Mouse (Mus musculus) hindbrain, embryonic 12.5 days (tissue): Measurements from ENCODE around the gene Wfdc10. TPM values are rescaled to one million over a fixed set of nuclear protein-coding genes. Genes with fewer than 3 reads are reported as not detected.

ENCODE experiments used
- ATAC-seq: fragments of 200-750 bp; cut with Nextera tagmentation; 2 replicates; pipeline ENCODE4 v1.8.0; 2017; ENCODE audit warnings: moderate TSS enrichment; ENCODE audit not compliant: low FRiP score
- H3K27ac ChIP-seq: fragments of 300-500 bp; sonication (generic); 2 replicates; pipeline ENCODE4 v1.5.1; 2016; ENCODE audit warnings: mild to moderate bottlenecking
- H3K27me3 ChIP-seq: fragments of 300-500 bp; sonication (generic); 2 replicates; pipeline ENCODE4 v1.6.1; 2016; ENCODE audit warnings: mild to moderate bottlenecking
- H3K36me3 ChIP-seq: fragments of 300-500 bp; sonication (generic); 2 replicates; pipeline ENCODE4 v1.6.1; 2016; ENCODE audit warnings: mild to moderate bottlenecking
- H3K4me1 ChIP-seq: fragments of 300-500 bp; sonication (generic); 2 replicates; pipeline ENCODE4 v1.6.1; 2016
- H3K4me2 ChIP-seq: fragments of 300-500 bp; sonication (generic); replicated peaks from 2 replicates; pipeline ENCODE4 v1.6.1; 2016; ENCODE audit warnings: mild to moderate bottlenecking
- H3K4me3 ChIP-seq: fragments of 300-500 bp; sonication (generic); 2 replicates; pipeline ENCODE4 v1.5.1; 2016; ENCODE audit warnings: mild to moderate bottlenecking
- H3K9ac ChIP-seq: fragments of 300-500 bp; sonication (generic); 2 replicates; pipeline ENCODE4 v1.6.1; 2016; ENCODE audit warnings: mild to moderate bottlenecking, moderate library complexity
- H3K9me3 ChIP-seq: fragments of 300-500 bp; sonication (generic); replicated peaks from 2 replicates; pipeline ENCODE4 v1.6.1; 2016; ENCODE audit warnings: mild to moderate bottlenecking
- WGBS: fragments of 180-500 bp; shearing (Covaris S2); methylation state at CpG from one replicate; pipeline ENCODE4 v1.1.7; 2016; 5-methylcytosine and 5-hydroxymethylcytosine counted together
- polyA plus RNA-seq: library from polyadenylated mRNA; unstranded; fragments of >200 nt; fragmentation: Nextera tagmentation; extraction: Ambion mirVana; gene quantifications from 2 replicates; pipeline ENCODE4 v1.2.1, GENCODE M21; 2016

Gene Wfdc10
- polyA plus RNA-seq, 1 experiment from 2014 or later = not detected

DNA sequence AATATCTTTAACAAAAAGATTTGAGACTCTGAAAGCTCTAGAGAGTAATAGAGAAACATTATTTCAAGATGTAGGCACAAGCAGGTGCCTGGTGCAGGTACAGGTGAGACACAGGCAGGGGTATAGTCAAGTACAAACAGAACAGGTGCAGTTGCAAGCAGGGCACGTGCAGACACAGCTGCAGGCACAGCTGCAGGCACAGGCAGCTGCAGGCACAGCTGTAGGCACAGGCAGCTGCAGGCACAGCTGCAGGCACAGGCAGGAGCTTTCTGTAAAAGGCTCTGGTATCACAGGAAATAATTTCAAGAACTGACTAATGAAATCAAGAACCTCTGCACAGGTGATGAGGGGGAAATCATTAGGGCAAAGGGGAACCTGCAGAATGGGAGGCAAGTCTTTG lies 15.1 kb downstream of the Wfdc10 start:
- H3K27me3 ChIP-seq = no peaks in the 10 kb centered on the region
- WGBS = 43% methylated on average over 1 of the region's 1 CpGs
- no peak overlapping the region for H3K4me2 ChIP-seq
- H3K9ac ChIP-seq = no peak overlapping the region
- ATAC-seq = no peak
- 0 out of 2 replicates have a peak, but pooled peaks cover 2% of the 10 kb centered on the region for H3K9me3 ChIP-seq
- no peak overlapping the region for H3K27ac ChIP-seq
- H3K4me3 ChIP-seq = no peak overlapping the region
- no peaks in the 10 kb centered on the region for H3K36me3 ChIP-seq
- H3K4me1 ChIP-seq = no peaks in the 10 kb centered on the region

DNA sequence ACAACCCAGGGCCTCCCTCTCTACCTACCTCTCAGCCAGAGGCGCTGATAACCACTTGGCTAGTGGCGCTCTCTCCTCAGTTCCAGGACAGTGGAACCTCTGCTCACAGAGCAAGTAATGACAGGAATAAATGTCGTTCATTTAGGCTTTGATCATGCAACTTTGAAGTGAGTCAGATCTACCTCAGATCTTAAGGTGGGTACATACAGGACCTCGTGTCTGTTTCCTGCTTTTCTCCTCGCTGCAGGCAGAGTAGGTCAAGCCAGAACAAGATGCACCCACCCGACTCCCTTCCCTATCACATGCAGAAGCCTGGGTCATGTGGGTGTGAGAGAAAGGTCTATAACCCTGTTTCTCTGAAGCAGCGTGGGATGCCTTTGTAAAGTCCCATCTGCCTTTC lies 18.1 kb downstream of the Wfdc10 start, which contains the start of gene Wfdc11:
Wfdc11 (minus strand) TSS at position 101 of the 400 bp plus-strand sequence.
- Histone ChIP-seq H3K9me3 (0 out of 2 replicates have a peak, but pooled peaks cover 3% of the 10 kb centered on the region), H3K9ac (no peak within 1 kb of the TSS), H3K36me3 (no peaks in the 10 kb centered on the region), H3K27me3 (no peaks in the 10 kb centered on the region), H3K27ac (no peak within 1 kb of the TSS), H3K4me2 (no peak within 1 kb of the TSS), H3K4me3 (no peak within 1 kb of the TSS), H3K4me1 (0 out of 2 replicates have a peak, but pooled peaks cover 6% of the 10 kb centered on the region)
- 83% methylated on average over 7 of the region's 7 CpGs for WGBS
- no peak for ATAC-seq

DNA sequence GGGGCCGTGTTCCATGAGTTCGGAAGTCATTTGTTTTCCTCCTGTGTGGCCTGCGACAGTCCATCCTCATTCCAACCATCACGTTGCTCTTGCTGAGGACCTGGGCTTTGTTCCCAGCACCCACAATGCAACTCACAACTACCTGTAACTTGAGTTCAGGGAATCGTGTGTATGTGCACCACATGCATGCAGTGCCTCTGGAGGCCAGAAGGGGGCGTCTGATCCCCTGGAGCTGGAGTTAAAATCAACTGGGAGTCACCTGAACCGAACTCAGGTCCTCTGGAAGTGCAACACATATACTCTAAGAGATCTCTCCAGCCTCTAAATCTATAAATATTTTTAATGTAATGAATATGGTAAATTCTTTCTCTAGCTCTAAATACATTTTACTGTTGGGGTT lies 20.3 kb downstream of the Wfdc10 start:
- ATAC-seq = no peak
- H3K4me2 ChIP-seq = no peak overlapping the region
- H3K27ac ChIP-seq = no peak overlapping the region
- no peaks in the 10 kb centered on the region for H3K36me3 ChIP-seq
- 0 out of 2 replicates have a peak, but pooled peaks cover 3% of the 10 kb centered on the region for H3K9me3 ChIP-seq
- WGBS = 76% methylated on average over 7 of the region's 7 CpGs
- 0 out of 2 replicates have a peak, but pooled peaks cover 6% of the 10 kb centered on the region for H3K4me1 ChIP-seq
- H3K9ac ChIP-seq = no peak overlapping the region
- H3K4me3 ChIP-seq = no peak overlapping the region
- no peaks in the 10 kb centered on the region for H3K27me3 ChIP-seq

DNA sequence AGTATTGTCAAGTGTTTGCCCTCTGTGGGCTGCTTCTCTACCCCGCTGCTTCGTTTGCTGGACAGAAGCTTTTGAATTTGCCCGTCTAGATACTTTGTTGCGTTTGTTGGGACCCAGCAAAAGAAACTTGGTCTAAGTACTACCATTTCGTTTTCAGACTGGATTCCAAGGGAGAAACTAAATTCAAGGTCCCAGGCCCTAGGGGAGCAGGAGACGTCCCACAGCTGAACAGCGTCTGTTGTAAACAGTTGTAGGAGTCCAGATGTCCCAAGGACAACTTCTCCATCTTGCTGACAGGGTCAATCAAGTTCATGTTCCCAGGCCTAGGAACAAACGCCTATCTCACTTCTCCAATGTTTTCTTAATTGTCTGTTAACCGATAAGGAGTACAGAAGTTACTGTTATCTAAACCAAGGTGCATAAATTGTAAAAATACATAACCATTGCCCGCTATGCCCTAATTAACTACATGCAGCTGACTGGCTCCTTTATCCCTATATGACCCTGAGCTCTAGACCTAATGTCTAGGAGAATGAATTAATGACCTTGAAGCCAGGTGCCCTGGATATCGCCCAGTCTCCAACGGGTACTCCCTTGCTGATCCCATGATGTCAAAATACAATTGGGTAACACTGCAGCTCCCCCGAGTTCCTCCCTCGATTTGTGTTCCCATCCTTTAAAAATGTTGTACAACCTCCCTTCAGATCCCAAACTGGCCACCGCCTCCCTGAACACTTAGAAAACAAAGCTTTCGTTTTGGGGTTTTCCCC lies 21.3 kb downstream of the Wfdc10 start:
- Histone ChIP-seq H3K27me3 (no peaks in the 10 kb centered on the region), H3K4me1 (0 out of 2 replicates have a peak, but pooled peaks cover 6% of the 10 kb centered on the region), H3K27ac (no peak overlapping the region), H3K9ac (no peak overlapping the region), H3K9me3 (0 out of 2 replicates have a peak, but pooled peaks cover 3% of the 10 kb centered on the region), H3K4me3 (no peak overlapping the region), H3K4me2 (no peak overlapping the region), H3K36me3 (no peaks in the 10 kb centered on the region)
- ATAC-seq = no peak
- WGBS = 86% methylated on average over 16 of the region's 16 CpGs

DNA sequence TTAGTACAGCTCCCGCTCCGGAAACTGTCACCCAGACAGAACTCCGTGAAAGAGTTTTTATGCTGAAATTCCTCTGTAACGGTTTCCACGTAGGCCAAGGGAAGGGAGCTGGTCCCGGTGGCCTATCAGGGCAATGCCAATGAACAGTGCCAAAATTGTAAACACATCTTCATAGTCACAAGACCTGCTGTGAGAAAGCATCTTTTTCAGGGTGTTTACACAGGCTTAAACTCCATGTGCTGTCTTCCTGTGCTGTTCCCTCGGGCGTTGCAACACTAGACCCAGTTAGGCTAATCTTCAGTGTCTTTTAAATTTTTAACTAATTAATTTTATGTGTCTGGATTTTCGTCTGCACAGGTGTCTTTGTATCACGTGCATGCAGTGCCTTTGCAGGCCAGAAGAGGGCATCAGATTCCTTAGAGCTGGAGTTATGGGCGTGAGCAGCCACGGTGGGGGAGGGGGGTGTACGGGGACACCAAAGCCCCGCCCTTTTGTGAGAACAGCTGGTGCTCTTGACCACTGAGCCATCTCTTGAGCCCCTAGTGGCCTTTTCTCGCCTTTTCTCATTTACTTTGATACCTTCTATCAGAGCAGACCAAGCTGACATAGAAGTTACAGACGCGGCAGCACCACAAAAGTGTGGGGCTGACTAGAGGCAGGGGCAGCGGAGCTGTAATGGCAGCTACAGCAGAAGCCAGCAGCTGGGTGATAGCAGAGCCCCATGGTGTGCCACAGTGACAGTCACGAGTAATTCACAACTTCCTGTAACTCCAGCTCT lies 23.2 kb downstream of the Wfdc10 start:
- Histone ChIP-seq H3K4me2 (peak overlapping the region; percentile 50), H3K4me3 (peak overlapping the region; percentile 26), H3K27ac (no peak overlapping the region), H3K36me3 (no peaks in the 10 kb centered on the region), H3K9ac (no peak overlapping the region), H3K9me3 (0 out of 2 replicates have a peak, but pooled peaks cover 3% of the 10 kb centered on the region), H3K27me3 (no peaks in the 10 kb centered on the region), H3K4me1 (0 out of 2 replicates have a peak, but pooled peaks cover 6% of the 10 kb centered on the region)
- 21% methylated on average over 19 of the region's 19 CpGs for WGBS
- peak; percentile 60; the same call in 1 of the 2 replicates for ATAC-seq

DNA sequence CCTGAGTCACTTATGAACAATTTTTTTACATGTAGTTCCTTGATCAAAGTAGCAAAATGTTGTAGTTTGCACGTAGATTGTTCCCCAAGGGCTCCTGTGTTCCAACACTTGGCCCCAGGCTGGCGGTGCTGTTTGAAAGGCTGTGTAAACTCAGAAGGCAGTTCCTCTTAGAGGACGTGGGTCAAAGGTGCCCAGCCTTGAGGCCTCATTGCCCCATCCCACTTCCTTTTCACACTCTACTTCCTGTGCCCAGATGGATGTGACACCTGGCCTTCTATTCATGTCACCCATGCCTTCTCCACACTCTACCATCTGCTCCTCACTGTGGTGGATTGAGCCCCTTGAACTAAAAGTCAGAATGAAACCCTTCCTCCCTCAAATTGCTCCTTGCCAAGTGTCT lies 24.1 kb downstream of the Wfdc10 start:
- Histone ChIP-seq H3K27me3 (no peaks in the 10 kb centered on the region), H3K9ac (no peak overlapping the region), H3K4me1 (0 out of 2 replicates have a peak, but pooled peaks cover 6% of the 10 kb centered on the region), H3K36me3 (no peaks in the 10 kb centered on the region), H3K4me2 (no peak overlapping the region), H3K4me3 (no peak overlapping the region), H3K9me3 (0 out of 2 replicates have a peak, but pooled peaks cover 3% of the 10 kb centered on the region), H3K27ac (no peak overlapping the region)
- WGBS = 45% methylated on average over 3 of the region's 3 CpGs
- no peak for ATAC-seq

DNA sequence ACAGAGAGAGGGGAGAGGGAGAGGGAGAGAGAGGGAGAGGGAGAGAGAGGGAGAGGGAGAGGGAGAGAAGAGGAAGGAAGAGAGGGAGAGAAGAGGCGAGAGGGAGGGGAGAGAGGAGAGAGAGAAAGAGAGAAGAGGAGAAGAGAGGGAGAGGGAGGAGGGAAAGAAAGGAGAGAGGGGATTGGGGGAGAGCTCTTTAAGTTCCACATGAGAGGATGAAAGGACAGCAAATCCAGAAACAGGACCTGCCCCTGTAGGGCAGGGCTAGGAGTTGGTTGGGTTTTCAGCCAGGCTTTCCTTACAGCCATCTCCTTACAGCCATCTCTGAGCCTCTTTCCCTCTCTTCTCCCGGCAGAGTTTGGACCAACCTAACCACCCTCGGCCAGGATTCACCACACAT lies 29.0 kb downstream of the Wfdc10 start, which contains the start of gene Wfdc13:
Wfdc13 (plus strand) TSS at position 301 of the 400 bp plus-strand sequence.
- Histone ChIP-seq H3K27me3 (no peaks in the 10 kb centered on the region), H3K4me3 (no peak within 1 kb of the TSS), H3K27ac (no peak within 1 kb of the TSS), H3K4me1 (no peaks in the 10 kb centered on the region), H3K4me2 (no peak within 1 kb of the TSS), H3K9ac (no peak within 1 kb of the TSS), H3K36me3 (no peaks in the 10 kb centered on the region), H3K9me3 (no peaks in the 10 kb centered on the region)
- ATAC-seq = no peak
- 68% methylated on average over 3 of the region's 3 CpGs for WGBS

DNA sequence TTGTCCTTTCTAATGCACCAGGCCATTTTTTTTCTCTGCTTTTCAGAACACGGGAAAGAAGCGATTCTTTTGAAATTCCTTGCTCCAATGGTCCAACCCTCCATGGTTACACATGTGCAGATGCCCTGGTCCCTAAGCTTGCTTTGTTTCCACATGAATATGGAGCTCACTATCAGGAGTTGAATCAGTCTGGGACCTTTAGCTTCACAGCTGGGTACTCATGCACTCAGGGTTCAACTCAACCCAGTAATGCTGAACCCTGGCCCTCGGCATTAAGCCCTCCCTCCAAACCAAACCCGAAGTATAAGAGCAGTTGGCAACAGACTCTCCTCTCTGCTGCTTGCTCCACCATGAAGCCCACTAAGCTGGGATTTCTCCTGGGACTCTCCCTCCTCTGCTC lies 42.4 kb downstream of the Wfdc10 start, which contains the start of gene Spint4:
Spint4 (plus strand) TSS at position 301 of the 400 bp plus-strand sequence.
- no peak within 1 kb of the TSS for H3K4me3 ChIP-seq
- WGBS = 83% methylated on average over 4 of the region's 4 CpGs
- H3K27me3 ChIP-seq = no peaks in the 10 kb centered on the region; the same call in 1 of the 2 replicates
- H3K9ac ChIP-seq = no peak within 1 kb of the TSS
- H3K36me3 ChIP-seq = no peaks in the 10 kb centered on the region
- no peak for ATAC-seq
- no peaks in the 10 kb centered on the region for H3K4me1 ChIP-seq
- no peaks in the 10 kb centered on the region for H3K9me3 ChIP-seq
- no peak within 1 kb of the TSS for H3K27ac ChIP-seq
- no peak within 1 kb of the TSS for H3K4me2 ChIP-seq

DNA sequence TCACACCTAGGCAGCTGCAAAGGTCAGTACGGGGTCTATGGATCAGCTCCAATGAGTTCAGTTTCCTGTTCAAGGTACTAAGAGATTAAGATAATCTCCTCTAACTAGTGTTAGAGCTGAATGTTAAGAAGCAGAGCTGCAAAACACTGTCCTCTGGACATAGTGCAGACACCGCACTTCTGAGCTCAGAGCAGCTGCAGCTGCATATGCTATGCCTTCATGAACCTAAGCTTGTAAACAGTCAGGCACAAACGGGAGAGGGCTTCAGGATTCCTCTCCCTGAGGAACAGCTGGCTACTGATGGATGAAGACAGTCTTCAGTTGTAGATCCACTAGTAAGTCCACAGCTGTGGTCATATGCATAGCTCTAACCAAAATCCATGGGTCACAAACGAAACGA lies 45.1 kb downstream of the Wfdc10 start:
- H3K4me1 ChIP-seq = no peaks in the 10 kb centered on the region
- 86% methylated on average over 5 of the region's 5 CpGs for WGBS
- ATAC-seq = no peak
- no peaks in the 10 kb centered on the region for H3K27me3 ChIP-seq
- no peak overlapping the region for H3K4me2 ChIP-seq
- H3K27ac ChIP-seq = no peak overlapping the region
- H3K9ac ChIP-seq = no peak overlapping the region
- no peaks in the 10 kb centered on the region for H3K36me3 ChIP-seq
- H3K4me3 ChIP-seq = no peak overlapping the region
- H3K9me3 ChIP-seq = no peaks in the 10 kb centered on the region

DNA sequence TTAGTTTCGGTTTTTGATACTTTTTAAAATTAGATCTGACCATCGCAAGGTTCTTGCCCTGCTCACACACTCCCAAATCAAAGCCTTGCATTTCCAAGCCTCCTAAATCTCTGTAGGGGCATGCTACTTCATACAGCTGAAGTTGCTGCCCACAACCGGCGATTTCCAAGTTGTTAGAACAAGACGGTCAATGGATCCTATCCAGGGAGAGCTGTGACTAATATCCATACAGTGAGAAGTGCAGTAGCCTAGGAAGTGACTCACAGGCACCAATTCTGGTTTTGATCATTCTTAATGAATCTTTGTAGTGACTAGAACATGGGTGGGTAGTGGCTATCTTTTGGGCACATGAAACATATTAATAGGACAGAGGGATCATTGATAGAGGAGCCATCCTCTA lies 45.9 kb downstream of the Wfdc10 start:
- no peak overlapping the region for H3K4me3 ChIP-seq
- 93% methylated on average over 5 of the region's 5 CpGs for WGBS
- no peak overlapping the region for H3K4me2 ChIP-seq
- no peaks in the 10 kb centered on the region for H3K9me3 ChIP-seq
- no peak overlapping the region for H3K27ac ChIP-seq
- H3K27me3 ChIP-seq = no peaks in the 10 kb centered on the region
- H3K4me1 ChIP-seq = no peaks in the 10 kb centered on the region
- no peak overlapping the region for H3K9ac ChIP-seq
- no peaks in the 10 kb centered on the region for H3K36me3 ChIP-seq
- ATAC-seq = no peak

DNA sequence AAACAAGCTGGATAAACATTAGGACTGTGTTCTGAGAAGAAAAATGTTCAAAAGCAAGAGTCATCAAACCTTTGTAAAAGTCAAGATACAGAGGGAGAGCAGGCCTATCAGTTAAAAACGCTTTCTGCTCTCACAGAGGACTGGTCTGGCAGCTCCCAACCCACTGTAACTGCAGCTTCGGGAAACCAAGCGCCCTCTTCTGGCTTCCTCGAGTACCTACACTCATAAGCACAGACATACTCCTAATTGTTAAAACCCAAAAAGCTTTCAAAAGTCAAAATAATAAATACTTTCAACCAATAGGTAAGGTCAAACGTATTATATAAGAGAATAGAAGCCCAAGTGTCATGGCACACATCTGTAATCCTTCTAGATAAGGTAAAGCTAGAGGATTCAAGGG lies 48.4 kb downstream of the Wfdc10 start:
- H3K4me3 ChIP-seq = no peak overlapping the region
- no peaks in the 10 kb centered on the region for H3K36me3 ChIP-seq
- H3K27ac ChIP-seq = no peak overlapping the region
- H3K27me3 ChIP-seq = no peaks in the 10 kb centered on the region
- no peaks in the 10 kb centered on the region for H3K9me3 ChIP-seq
- ATAC-seq = no peak
- WGBS = 78% methylated on average over 5 of the region's 5 CpGs
- H3K4me1 ChIP-seq = no peaks in the 10 kb centered on the region
- H3K9ac ChIP-seq = no peak overlapping the region
- no peak overlapping the region for H3K4me2 ChIP-seq

DNA sequence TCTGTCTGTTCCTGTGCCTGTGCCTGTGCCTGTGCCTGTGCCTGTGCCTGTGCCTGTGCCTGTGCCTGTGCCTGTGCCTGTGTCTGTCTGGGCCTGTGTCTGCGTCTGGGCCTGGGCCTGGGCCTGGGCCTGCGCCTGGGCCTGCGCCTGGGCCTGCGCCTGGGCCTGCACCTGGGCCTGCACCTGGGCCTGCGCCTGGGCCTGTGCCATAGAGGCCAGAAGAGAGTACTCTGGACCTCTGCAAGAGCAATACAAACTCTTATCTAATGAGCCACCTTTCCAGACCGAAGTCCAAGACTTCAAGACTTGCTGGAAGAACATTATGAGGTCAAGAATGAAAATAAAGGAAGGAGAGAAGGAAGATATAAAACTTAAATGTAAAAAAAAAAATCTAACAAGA lies 49.5 kb downstream of the Wfdc10 start:
- Histone ChIP-seq H3K36me3 (no peaks in the 10 kb centered on the region), H3K27me3 (no peaks in the 10 kb centered on the region), H3K27ac (no peak overlapping the region), H3K9me3 (no peaks in the 10 kb centered on the region), H3K4me2 (no peak overlapping the region), H3K9ac (no peak overlapping the region), H3K4me3 (no peak overlapping the region), H3K4me1 (no peaks in the 10 kb centered on the region)
- ATAC-seq = no peak
- WGBS = 94% methylated on average over 6 of the region's 6 CpGs
